Mouse (Mus musculus) limb, embryonic 14.5 days (tissue): ENCODE measurements at regions not wholly inside any gene's neighbourhood (a gene's known extent, or its start where the extent isn't known, plus 50 kb on each side); places are given as distances from the start of the nearest gene placed in this dataset.

Experiments used
- ATAC-seq: fragments of 200-750 bp; cut with Nextera tagmentation; 2 replicates; pipeline ENCODE4 v1.8.0; 2017; ENCODE audit warnings: low read depth, moderate number of reproducible peaks, moderate TSS enrichment; ENCODE audit not compliant: low FRiP score
- DNase-seq: peaks from one replicate; pipeline ENCODE4 v3.0.0-alpha.2; 2015; ENCODE audit warnings: low spot score
- H3K27ac ChIP-seq: fragments of 300-500 bp; sonication (generic); replicated peaks from 2 replicates; pipeline ENCODE4 v1.5.1; 2014; ENCODE audit warnings: low read depth, mild to moderate bottlenecking, low read length, moderate library complexity, mixed read lengths
- H3K27me3 ChIP-seq: fragments of 300-500 bp; sonication (generic); 2 replicates; pipeline ENCODE4 v1.6.1; 2014; ENCODE audit warnings: low read length, mixed read lengths; ENCODE audit not compliant: control insufficient read depth, insufficient read depth
- H3K36me3 ChIP-seq: fragments of 300-500 bp; sonication (generic); 2 replicates; pipeline ENCODE4 v1.6.1; 2014; ENCODE audit warnings: mild to moderate bottlenecking, low read length, moderate library complexity, mixed read lengths; ENCODE audit not compliant: control insufficient read depth, insufficient read depth
- H3K4me1 ChIP-seq: fragments of 300-500 bp; sonication (generic); 2 replicates; pipeline ENCODE4 v1.6.1; 2014; ENCODE audit warnings: antibody characterized with exemption, low read length, mixed read lengths; ENCODE audit not compliant: control insufficient read depth, insufficient read depth
- H3K4me2 ChIP-seq: fragments of 300-500 bp; sonication (generic); replicated peaks from 2 replicates; pipeline ENCODE4 v1.6.1; 2014; ENCODE audit warnings: low read depth, mild to moderate bottlenecking, low read length, moderate library complexity; ENCODE audit not compliant: severe bottlenecking
- H3K4me3 ChIP-seq: fragments of 300-500 bp; sonication (generic); replicated peaks from 2 replicates; pipeline ENCODE4 v1.5.1; 2014; ENCODE audit warnings: low read length
- H3K9ac ChIP-seq: fragments of 300-500 bp; sonication (generic); 2 replicates; pipeline ENCODE4 v1.6.1; 2014; ENCODE audit warnings: mild to moderate bottlenecking, low read depth, low read length, moderate library complexity; ENCODE audit not compliant: severe bottlenecking
- H3K9me3 ChIP-seq: fragments of 300-500 bp; sonication (generic); 2 replicates; pipeline ENCODE4 v1.6.1; 2016; ENCODE audit warnings: low read length; ENCODE audit not compliant: control insufficient read depth
- POLR2A ChIP-seq: fragments of 200-500 bp; IDR thresholded peaks from 2 replicates; pipeline ENCODE4 v1.8.0; 2012; ENCODE audit warnings: inconsistent platforms, mild to moderate bottlenecking, moderate library complexity, borderline replicate concordance; ENCODE audit not compliant: insufficient read depth, insufficient read length; ENCODE audit errors: extremely low read depth
- WGBS: fragments of 180-500 bp; shearing (Covaris S2); extraction: QIAGEN DNeasy Blood & Tissue Kit; methylation state at CpG from one replicate; pipeline ENCODE4 v1.1.7; 2014; 5-methylcytosine and 5-hydroxymethylcytosine counted together

DNA sequence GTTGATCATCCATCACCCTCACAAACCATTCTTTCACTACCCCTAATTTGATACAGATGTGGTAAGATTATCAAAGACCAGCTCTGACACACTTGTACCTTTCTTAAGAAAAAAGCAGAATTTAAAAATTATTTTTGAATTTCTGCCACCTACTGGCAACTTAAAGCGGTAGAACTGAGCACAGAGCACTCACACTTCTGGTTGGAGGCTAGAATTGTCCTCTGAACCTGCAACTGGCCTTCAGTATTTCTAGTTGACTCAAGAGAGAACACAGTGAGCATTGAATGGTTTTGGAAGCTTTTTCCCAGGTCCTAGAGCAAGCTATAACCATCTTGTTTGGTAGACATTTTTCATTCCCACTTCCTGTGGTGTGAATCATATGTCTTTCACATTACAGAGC lies 135.0 kb upstream of the Bdnf start:
- WGBS: 66% methylated on average over 1 of the region's 1 CpGs
- Histone ChIP-seq H3K4me3 (no peak overlapping the region), H3K27ac (no peak overlapping the region), H3K36me3 (no peaks in the 10 kb centered on the region), H3K9me3 (no peaks in the 10 kb centered on the region), H3K27me3 (no peaks in the 10 kb centered on the region), H3K4me2 (no peak overlapping the region), H3K9ac (no peak overlapping the region), H3K4me1 (no peaks in the 10 kb centered on the region)
- no peak for ATAC-seq
- TF ChIP-seq POLR2A: no peak
- DNase-seq: no peak

DNA sequence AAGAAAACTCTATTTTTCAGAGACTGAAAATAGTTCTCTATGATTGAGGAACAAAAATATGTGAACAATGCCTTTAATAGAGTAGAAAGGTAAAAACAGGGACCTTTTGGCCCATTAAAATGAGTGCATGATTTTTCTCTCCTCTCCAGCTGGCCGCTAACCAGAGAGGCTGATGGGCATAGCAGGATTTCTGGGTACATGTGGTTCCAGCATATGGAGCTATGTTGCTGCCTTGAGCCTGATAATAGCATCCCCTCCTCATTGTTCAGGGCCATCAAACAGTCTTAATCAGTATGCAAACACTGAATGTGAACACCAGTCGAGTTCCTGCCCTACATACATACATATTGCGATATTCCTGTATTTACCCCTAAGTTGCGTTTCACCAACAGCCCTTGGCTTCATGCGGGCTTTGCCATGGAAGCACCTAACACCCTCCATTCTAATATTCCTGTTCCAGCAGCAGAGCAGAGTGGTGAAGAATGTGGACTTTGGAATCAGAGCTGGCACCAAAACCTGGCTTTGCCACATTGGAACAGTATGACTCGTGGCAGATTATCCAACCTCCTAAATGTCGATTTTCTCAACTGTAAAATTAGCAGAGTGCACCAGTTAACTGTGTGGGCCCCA lies 127.9 kb upstream of the Bdnf start:
- H3K36me3 ChIP-seq: no peaks in the 10 kb centered on the region
- no peak overlapping the region for H3K4me2 ChIP-seq
- DNase-seq: no peak
- no peak overlapping the region for H3K4me3 ChIP-seq
- no peaks in the 10 kb centered on the region for H3K9me3 ChIP-seq
- 86% methylated on average over 7 of the region's 7 CpGs for WGBS
- no peak overlapping the region for H3K9ac ChIP-seq
- no peak overlapping the region for H3K27ac ChIP-seq
- TF ChIP-seq POLR2A: no peak
- H3K4me1 ChIP-seq: no peaks in the 10 kb centered on the region
- no peaks in the 10 kb centered on the region for H3K27me3 ChIP-seq
- ATAC-seq: no peak

DNA sequence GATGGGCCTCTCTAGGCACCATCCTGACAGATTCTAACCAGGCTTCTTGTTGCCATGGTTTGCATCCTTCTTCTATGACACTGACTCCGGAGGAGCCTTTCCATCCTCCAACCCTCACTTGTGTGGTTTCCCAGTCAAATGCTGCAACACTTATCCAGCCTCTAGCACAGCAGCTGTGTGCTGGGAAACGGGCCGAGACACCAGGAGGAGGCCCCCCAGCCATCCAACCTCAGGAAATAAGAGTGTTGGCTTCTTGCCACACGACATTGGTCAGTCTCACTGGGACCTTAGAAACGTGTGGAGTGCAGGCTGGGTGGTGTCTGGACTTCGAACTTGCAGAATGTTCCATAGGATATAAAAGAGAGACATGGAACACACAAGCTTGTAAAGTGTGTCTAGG lies 119.9 kb upstream of the Bdnf start:
- H3K27ac ChIP-seq: no peak overlapping the region
- H3K9me3 ChIP-seq: no peaks in the 10 kb centered on the region
- no peak overlapping the region for H3K9ac ChIP-seq
- H3K4me2 ChIP-seq: no peak overlapping the region
- H3K4me3 ChIP-seq: no peak overlapping the region
- ATAC-seq: no peak
- no peaks in the 10 kb centered on the region for H3K27me3 ChIP-seq
- WGBS: 61% methylated on average over 6 of the region's 6 CpGs
- H3K4me1 ChIP-seq: no peaks in the 10 kb centered on the region
- H3K36me3 ChIP-seq: no peaks in the 10 kb centered on the region
- peak; percentile 44 for DNase-seq
- TF ChIP-seq POLR2A: no peak

DNA sequence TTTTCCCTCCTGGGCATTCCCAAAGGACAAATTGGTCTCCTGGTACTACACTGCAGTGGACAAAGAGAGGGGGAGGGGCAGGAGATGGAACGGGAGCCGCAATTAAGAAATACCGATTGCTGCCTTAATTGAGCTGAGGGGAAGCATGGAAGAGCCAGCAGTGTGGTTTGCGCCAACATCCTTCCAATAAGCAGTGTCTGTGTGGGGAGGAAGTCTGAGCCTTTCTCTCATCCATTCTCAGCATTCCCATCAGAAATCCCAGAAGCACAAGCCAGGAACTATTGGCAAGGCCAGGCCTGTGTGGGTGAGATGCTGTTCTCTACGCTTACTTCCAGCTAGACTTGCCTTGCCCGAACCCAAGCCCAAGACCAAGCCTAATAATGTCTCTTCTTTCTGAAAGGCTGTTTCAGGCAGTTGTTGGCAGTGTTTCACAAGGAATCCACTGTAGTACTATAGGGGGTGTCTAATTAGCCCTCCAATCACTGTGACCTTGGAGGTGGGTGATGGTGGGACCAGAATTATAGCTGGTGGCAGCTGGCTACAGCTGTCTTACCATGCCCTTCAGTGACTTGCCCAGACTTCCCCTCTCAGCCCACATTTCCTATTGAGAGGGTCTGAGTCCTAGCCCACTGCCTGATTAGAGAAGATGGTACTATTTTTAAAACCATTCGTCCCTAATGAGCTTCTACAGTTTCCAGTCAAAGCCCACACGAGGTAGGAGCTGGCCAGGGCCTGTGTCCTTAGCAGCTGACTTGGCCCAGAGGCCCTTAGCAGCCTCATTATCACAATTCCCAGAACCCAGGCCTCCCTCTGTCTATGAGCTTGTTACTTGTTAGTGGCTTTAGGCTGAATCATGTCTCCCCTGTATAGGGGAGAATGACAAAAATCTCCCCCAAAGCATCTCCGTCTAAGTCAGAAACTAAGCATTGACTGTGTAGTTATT lies 115.1 kb upstream of the Bdnf start:
- no peaks in the 10 kb centered on the region for H3K36me3 ChIP-seq
- H3K27ac ChIP-seq: no peak overlapping the region
- H3K9ac ChIP-seq: no peak overlapping the region
- ATAC-seq (no peak), DNase-seq (no peak)
- H3K27me3 ChIP-seq: no peaks in the 10 kb centered on the region
- TF ChIP-seq POLR2A: no peak
- 57% methylated on average over 9 of the region's 9 CpGs for WGBS
- no peaks in the 10 kb centered on the region for H3K4me1 ChIP-seq
- no peak overlapping the region for H3K4me2 ChIP-seq
- H3K9me3 ChIP-seq: no peaks in the 10 kb centered on the region
- no peak overlapping the region for H3K4me3 ChIP-seq

DNA sequence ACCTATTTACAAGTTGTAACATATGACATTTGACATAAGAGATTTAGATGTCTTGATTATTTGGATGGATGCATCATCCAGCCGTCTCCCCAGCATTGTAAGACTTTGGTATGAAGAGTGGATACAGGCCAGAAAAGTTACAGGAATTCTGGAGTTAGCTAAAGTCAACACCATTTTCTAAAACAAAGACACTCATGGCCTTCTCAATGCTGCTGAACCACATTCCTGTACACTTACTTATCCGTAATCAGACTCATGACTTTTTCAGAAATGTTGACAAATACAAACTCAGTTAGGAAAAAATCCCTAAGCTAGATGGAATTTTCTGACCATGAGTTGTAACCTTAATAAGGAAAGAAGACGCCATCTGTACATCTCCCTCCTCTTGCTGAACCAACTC lies 111.5 kb upstream of the Bdnf start:
- H3K9me3 ChIP-seq: no peaks in the 10 kb centered on the region
- H3K27me3 ChIP-seq: no peaks in the 10 kb centered on the region
- no peak overlapping the region for H3K9ac ChIP-seq
- no peak for ATAC-seq
- no peaks in the 10 kb centered on the region for H3K4me1 ChIP-seq
- no peak overlapping the region for H3K4me3 ChIP-seq
- H3K27ac ChIP-seq: no peak overlapping the region
- no peak overlapping the region for H3K4me2 ChIP-seq
- TF ChIP-seq POLR2A: no peak
- WGBS: 90% methylated on average over 3 of the region's 3 CpGs
- H3K36me3 ChIP-seq: no peaks in the 10 kb centered on the region
- DNase-seq: no peak
